Comparison of ENCODE assay signal across 7 mouse cellular contexts in genomic region chr2:68861721-68862463, GRCm38 (mm10). TPM values are rescaled to one million over a fixed set of nuclear protein-coding genes. Genes with fewer than 3 reads are reported as not detected.
DNase-seq lines count a peak whose midpoint lies in the region; ATAC-seq lines count a peak whose summit lies in the region.

No protein-coding gene starts in this region.

- H3K9me3 ChIP-seq in intestine, embryonic 15.5 days, result no peaks in the 10 kb centered on the region
- no peaks in the 10 kb centered on the region for H3K9me3 ChIP-seq in limb, embryonic 11.5 days (ENCODE audit: control insufficient read depth, low read length)
- no peaks in the 10 kb centered on the region for H3K9me3 ChIP-seq in midbrain, embryonic 13.5 days

- peak overlapping the region; percentile 59 for H3K4me3 ChIP-seq in intestine, embryonic 15.5 days (replicated peaks)
- peak overlapping the region; percentile 86 for H3K4me3 ChIP-seq in limb, embryonic 11.5 days (ENCODE audit: low read depth, low read length)
- H3K4me3 ChIP-seq in midbrain, embryonic 13.5 days (replicated peaks), result peak overlapping the region; percentile 83

- H3K4me2 ChIP-seq in intestine, embryonic 15.5 days (replicated peaks), result peak overlapping the region; percentile 89
- peak overlapping the region; percentile 82 for H3K4me2 ChIP-seq in limb, embryonic 11.5 days (ENCODE audit: low read depth, severe bottlenecking)
- peak overlapping the region; percentile 78 for H3K4me2 ChIP-seq in midbrain, embryonic 13.5 days (replicated peaks)

- peak overlapping the region; percentile 84 for H3K9ac ChIP-seq in intestine, embryonic 15.5 days
- peak overlapping the region; percentile 88 for H3K9ac ChIP-seq in limb, embryonic 11.5 days (ENCODE audit: low read length)
- H3K9ac ChIP-seq in midbrain, embryonic 13.5 days (replicated peaks), result peak overlapping the region; percentile 92

- H3K4me1 ChIP-seq in intestine, embryonic 15.5 days (replicated peaks), result peaks cover 9% of the 10 kb centered on the region
- no peaks in the 10 kb centered on the region for H3K4me1 ChIP-seq in limb, embryonic 11.5 days (ENCODE audit: control insufficient read depth, insufficient read depth, low read length)
- H3K4me1 ChIP-seq in midbrain, embryonic 13.5 days (replicated peaks), result peaks cover 25% of the 10 kb centered on the region

- no peaks in the 10 kb centered on the region for H3K27me3 ChIP-seq in intestine, embryonic 15.5 days (replicated peaks)
- H3K27me3 ChIP-seq in limb, embryonic 11.5 days (ENCODE audit: control insufficient read depth, insufficient read depth, low read length), result no peaks in the 10 kb centered on the region
- peaks cover 9% of the 10 kb centered on the region for H3K27me3 ChIP-seq in midbrain, embryonic 13.5 days
- H3K27me3 ChIP-seq in splenic B cell, adult 2 months (ENCODE audit: control insufficient read depth, insufficient read depth, low read length, poor library complexity, severe bottlenecking), result no peaks in the 10 kb centered on the region

- peak; percentile 71 for DNase-seq in adrenal gland, adult 2 months
- DNase-seq in embryo, embryonic 10 days (ENCODE audit: low spot score), result peak; percentile 66
- peak; percentile 34 to 56 for DNase-seq in gastrocnemius, postnatal 4 days (ENCODE audit: low spot score in 2 of 2)
- peak; percentile 78 for DNase-seq in limb, embryonic 11.5 days (ENCODE audit: low spot score)
- peak; percentile 16 for DNase-seq in splenic B cell, adult 2 months (ENCODE audit: low read depth, low spot score)

- peak; percentile 68 for ATAC-seq in intestine, embryonic 15.5 days
- peak; percentile 71 for ATAC-seq in limb, embryonic 11.5 days (ENCODE audit: insufficient number of reproducible peaks, low FRiP score, low TSS enrichment, low read depth)
- ATAC-seq in midbrain, embryonic 13.5 days, result peak; percentile 79

- H3K27ac ChIP-seq in intestine, embryonic 15.5 days, result peak overlapping the region; percentile 86
- no peak overlapping the region; the same call in 1 of the 2 replicates for H3K27ac ChIP-seq in limb, embryonic 11.5 days (replicated peaks; ENCODE audit: low read depth, low read length)
- peak overlapping the region; percentile 93 for H3K27ac ChIP-seq in midbrain, embryonic 13.5 days

- no peaks in the 10 kb centered on the region for H3K36me3 ChIP-seq in intestine, embryonic 15.5 days
- no peaks in the 10 kb centered on the region for H3K36me3 ChIP-seq in limb, embryonic 11.5 days (ENCODE audit: control insufficient read depth, insufficient read depth, low read length)
- H3K36me3 ChIP-seq in midbrain, embryonic 13.5 days, result no peaks in the 10 kb centered on the region
- H3K36me3 ChIP-seq in splenic B cell, adult 2 months (ENCODE audit: control insufficient read depth, insufficient read depth, low read length, poor library complexity, severe bottlenecking), result no peaks in the 10 kb centered on the region; the same call in 1 of the 2 replicates

- under 1% methylated on average over 64 of the region's 64 CpGs for WGBS in intestine, embryonic 15.5 days
- WGBS in limb, embryonic 11.5 days, result 1% methylated on average over 63 of the region's 64 CpGs
- under 1% methylated on average over 61 of the region's 64 CpGs for WGBS in midbrain, embryonic 13.5 days

RNA-seq across cellular contexts. Expression of gene Cers6, which starts 0.7 kb away (rescaled TPM):
- total RNA-seq in adrenal gland, adult 2 months (2021), result 1 to 10 TPM; 4.3 to 5.3 TPM
- polyA plus RNA-seq in adrenal gland, adult 2 months (2012; rRNA removed), result 0.94 and 1.2 TPM in 2 replicates
- 10 to 100 TPM; 11.4 to 11.7 TPM for total RNA-seq in gastrocnemius, postnatal 4 days (2021)
- polyA plus RNA-seq in intestine, embryonic 15.5 days (2015; fragmentation: Nextera tagmentation; extraction: Ambion mirVana), result 37.9 and 40.5 TPM in 2 replicates
- 26.8 and 27.8 TPM in 2 replicates for polyA plus RNA-seq in limb, embryonic 11.5 days (2014; fragmentation: Nextera tagmentation; extraction: Ambion mirVana)
- 47.1 and 54.5 TPM in 2 replicates for polyA plus RNA-seq in midbrain, embryonic 13.5 days (2015; fragmentation: Nextera tagmentation; extraction: Ambion mirVana)

Comparison
In these comparisons a context has a peak if more than half of its experiments do, and no peak if none do; other contexts are left out.
1. DNase-seq: peak in every context shown above with its lines; median percentile 78 in limb, embryonic 11.5 days; 71 in adrenal gland, adult 2 months; 66 in embryo, embryonic 10 days; 45 in gastrocnemius, postnatal 4 days; 16 in splenic B cell, adult 2 months.
2. RNA of gene Cers6, which starts 0.7 kb away (polyA plus RNA-seq): 47.1 to 54.5 TPM in midbrain, embryonic 13.5 days, 37.9 to 40.5 TPM in intestine, embryonic 15.5 days and 26.8 to 27.8 TPM in limb, embryonic 11.5 days; 0.94 to 1.2 TPM in adrenal gland, adult 2 months; every median in the first group is over 10 times any median in the second.
3. Peak in every context shown above with its lines, with median percentiles within 50 percentile points of each other: ATAC-seq, H3K4me2 ChIP-seq, H3K4me3 ChIP-seq and H3K9ac ChIP-seq.